Mouse (Mus musculus) layer of hippocampus, adult 8-10 months (tissue): ENCODE measurements around the gene Rab23. TPM values are rescaled to one million over a fixed set of nuclear protein-coding genes. Genes with fewer than 3 reads are reported as not detected.

ENCODE experiments used
- DNase-seq, 2 experiments: peaks; one replicate each; pipeline ENCODE4 v3.0.0; 2022; ENCODE audit warnings: low spot score in 2 of 2
- total RNA-seq, 4 experiments: library from RNA; stranded (reverse); gene quantifications; 2 replicates each; pipeline ENCODE4 v1.2.4; 2022

The Rab23 gene
- 10 to 100 TPM; 28.1 to 35.6 (median 33.3) TPM for total RNA-seq

DNA sequence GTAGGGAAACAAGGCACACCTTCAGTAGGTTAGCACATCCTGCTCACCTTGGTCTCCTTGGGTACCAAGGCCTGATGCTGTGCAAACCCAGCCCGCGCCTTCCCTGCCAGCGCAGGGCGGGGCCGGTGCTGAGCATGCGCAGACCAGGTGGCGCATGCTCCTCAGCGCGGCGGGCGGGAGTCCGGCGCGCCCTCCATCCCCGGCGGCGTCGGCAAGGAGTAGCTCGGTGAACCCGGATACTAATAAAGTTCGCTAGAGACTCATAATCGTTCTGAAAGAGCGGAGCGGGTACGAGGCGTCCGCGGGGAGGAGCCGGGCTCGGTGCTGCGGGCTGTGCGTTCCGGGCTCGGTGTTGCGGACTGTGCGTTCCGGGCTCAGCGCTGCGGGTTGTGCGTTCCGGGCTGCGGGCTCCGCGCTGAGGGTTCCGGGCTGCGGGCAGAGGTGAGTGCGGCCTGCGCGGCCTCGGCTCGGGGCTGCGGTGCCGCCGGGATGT, at the start of gene Rab23:
Gene Rab23, plus strand, starts transcription at position 155 of the 493 bp plus-strand sequence.
- peak; percentile 77 to 83 for DNase-seq

DNA sequence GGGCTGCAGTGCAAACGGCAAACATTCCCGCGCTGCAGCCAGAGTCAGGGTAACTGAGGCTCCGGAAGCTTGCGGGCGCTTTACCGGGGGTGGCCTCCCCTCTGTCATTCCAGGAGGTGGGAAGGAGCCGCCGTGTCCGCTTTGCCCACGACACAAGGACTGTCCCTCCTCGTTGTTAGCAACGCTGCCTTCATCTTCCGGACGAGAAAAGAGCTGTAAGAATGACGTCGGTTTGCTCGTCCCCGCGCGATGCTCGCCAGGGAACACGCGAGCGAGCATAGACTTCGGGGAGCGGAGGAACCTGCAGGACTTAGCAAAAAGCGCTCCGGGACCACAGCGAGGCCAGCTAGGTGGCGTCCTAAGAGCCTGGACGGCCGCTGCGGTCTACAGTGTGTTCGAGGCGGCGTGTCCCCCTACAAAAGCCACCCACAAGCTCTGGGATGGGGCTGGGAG, 49.5 kb upstream of the Rab23 start:
- DNase-seq: peak; percentile 32 to 49

GRCm38 (mm10) chr1:33671441-33671840, 48.2 kb upstream of the Rab23 start:
- no peak for DNase-seq

DNA sequence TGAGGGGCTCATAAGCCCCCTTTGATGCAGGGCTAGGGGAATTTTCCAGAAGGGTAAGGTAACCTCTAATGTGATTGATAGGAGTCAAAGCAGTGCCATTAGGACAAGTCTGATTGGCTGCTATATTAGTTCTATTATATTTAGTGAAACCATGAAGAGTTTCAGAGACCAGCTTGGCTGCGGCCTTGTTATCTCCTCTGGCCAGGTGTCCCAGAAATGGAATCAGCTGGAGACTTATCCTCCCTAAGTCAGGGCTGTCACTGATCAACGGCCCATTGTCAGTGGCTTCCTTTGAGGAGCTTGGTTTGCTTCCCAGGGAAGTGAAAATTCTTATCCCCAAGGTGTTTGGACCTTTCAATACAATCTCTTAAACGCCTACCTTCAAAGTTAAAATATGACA, 47.6 kb upstream of the Rab23 start:
- DNase-seq: no peak

DNA sequence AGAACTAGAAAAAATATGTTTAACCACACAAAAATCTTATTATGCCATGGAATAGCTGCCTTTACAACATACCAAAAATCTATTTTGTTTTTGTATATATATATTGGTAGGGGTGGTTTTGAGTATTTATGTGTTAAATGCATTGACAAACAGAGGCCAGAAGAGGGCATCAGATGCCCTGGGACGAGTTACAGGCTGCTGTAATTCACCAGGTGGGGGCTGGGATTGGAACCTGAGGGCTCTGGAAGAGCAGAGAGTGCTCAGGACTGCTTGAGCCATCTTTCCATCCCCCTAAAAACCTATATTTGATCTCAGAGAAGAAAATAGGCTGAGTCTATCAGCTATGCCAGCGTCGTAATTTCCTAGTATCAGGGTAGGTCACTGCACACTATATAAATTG, 47.2 kb upstream of the Rab23 start:
- peak in 1 of 2 experiments; percentile 15 for DNase-seq

- no peak for DNase-seq
Observed at GRCm38 (mm10) chr1:33673158-33673960, 46.3 kb upstream of the Rab23 start.

GRCm38 (mm10) chr1:33680435-33680834, 39.3 kb upstream of the Rab23 start:
- DNase-seq: no peak

GRCm38 (mm10) chr1:33680890-33681289, 38.8 kb upstream of the Rab23 start:
- no peak for DNase-seq

GRCm38 (mm10) chr1:33684459-33684858, 35.2 kb upstream of the Rab23 start:
- DNase-seq: no peak

- DNase-seq: no peak
Observed at GRCm38 (mm10) chr1:33688810-33689209, 30.9 kb upstream of the Rab23 start.

GRCm38 (mm10) chr1:33689446-33690086, 30.1 kb upstream of the Rab23 start:
- DNase-seq: no peak

- no peak for DNase-seq
Observed at GRCm38 (mm10) chr1:33690087-33690448, 29.6 kb upstream of the Rab23 start.

DNA sequence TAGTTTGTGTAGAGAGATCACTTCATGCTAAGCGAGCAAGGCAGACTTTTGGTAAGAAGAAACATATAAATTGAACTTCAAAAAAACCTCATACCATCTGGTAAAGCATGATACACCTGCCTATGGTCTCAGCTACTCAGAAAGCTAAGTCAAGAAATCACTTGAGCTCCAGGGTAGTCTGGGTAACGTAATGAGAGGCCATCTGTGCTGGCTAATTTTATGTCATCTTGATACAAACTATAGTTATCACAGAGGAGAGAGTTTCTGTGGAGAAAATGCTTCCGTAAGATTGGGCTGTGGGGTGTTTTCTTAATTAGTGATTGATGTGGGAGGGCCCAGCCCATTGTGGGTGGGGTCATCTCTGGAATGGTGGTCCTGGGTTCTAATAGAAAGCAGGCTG, 25.8 kb upstream of the Rab23 start:
- DNase-seq: no peak

DNA sequence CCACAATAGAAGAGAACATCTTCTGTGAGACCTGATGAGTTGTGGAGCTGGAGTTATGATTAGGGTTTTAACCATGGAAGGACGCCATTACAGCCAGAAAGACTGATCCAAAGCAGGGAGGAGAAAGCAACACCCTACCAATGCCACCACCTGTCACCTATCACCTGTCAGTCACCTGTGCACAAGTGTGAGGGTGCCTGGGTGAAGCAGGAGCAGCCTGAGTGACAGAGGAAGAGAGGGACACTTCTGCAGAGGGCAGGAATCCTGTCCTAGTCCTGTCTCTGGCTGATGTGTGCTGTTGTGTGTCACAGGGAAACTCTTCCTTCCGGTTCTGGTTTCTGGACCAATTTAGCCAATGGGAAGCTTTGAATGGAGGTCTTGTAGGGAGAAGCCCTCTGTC, 23.7 kb upstream of the Rab23 start:
- DNase-seq: no peak

- DNase-seq: no peak
Observed at GRCm38 (mm10) chr1:33701244-33701643, 18.4 kb upstream of the Rab23 start.

DNA sequence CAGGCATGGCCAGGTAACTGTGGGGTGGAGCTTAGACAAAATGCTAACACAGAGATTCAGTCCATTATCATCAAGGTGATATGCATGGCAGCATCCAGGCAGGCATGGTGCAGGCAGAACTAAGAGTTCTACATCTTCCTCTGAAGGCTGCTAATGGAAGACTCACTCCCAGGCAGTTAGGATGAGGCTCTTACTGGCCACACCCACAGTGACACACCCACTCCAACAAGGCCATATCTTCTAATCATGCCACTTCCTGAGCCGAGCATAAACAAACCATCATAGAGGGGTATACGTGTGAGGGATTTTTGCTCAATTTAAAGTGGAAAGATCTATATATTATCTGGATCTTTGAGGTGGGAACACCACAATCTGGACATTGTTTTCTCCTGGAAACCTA, 10.1 kb upstream of the Rab23 start:
- no peak for DNase-seq

- DNase-seq: no peak
Observed at GRCm38 (mm10) chr1:33712026-33712425, 7.7 kb upstream of the Rab23 start.

GRCm38 (mm10) chr1:33714796-33715195, 4.9 kb upstream of the Rab23 start:
- no peak for DNase-seq

GRCm38 (mm10) chr1:33717636-33718035, 2.1 kb upstream of the Rab23 start:
- no peak for DNase-seq

- DNase-seq: peak in 1 of 2 experiments; percentile 23
Observed at GRCm38 (mm10) chr1:33720231-33720630, 544 bp downstream of the Rab23 start.

DNA sequence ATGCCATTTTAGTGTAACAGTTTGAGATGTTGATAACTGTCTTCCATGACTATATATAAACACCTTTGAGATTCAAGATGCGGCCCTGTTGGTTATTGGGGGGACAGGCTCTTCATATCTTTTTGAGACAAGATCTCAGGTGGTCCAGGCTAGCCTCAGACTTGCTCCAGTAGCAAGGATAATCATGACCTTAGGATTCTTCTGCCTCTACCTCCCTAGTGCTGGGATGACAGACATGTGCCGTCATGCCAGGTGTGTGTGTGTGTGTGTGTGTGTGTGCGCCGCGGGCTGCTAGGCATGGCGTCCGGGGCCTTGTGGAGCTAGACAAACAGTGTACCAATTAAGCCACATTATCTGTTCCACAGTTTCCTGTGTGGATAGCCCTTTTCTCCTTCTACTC, 1.3 kb downstream of the Rab23 start:
- no peak for DNase-seq

- no peak for DNase-seq
Observed at GRCm38 (mm10) chr1:33724516-33724915, 4.8 kb downstream of the Rab23 start.

GRCm38 (mm10) chr1:33725086-33725485, 5.4 kb downstream of the Rab23 start:
- no peak for DNase-seq
